Mouse (Mus musculus) liver, embryonic 11.5 days (tissue): Measurements from ENCODE around the gene Slc9a3r1. TPM values are rescaled to one million over a fixed set of nuclear protein-coding genes. Genes with fewer than 3 reads are reported as not detected.

Source experiments
- ATAC-seq: fragments of 200-750 bp; cut with Nextera tagmentation; replicated peaks from 2 replicates; pipeline ENCODE4 v1.8.0; 2017; ENCODE audit warnings: moderate number of reproducible peaks, mild to moderate bottlenecking, moderate TSS enrichment, moderate library complexity; ENCODE audit not compliant: low FRiP score
- DNase-seq: peaks from one replicate; pipeline ENCODE4 v3.0.0-alpha.2; 2017; ENCODE audit warnings: low spot score
- H3K27ac ChIP-seq: fragments of 300-500 bp; sonication (generic); 2 replicates; pipeline ENCODE4 v1.5.1; 2014; ENCODE audit warnings: mild to moderate bottlenecking, low read depth, low read length, control low read depth
- H3K27me3 ChIP-seq: fragments of 300-500 bp; sonication (generic); replicated peaks from 2 replicates; pipeline ENCODE4 v1.6.1; 2014; ENCODE audit warnings: low read length, mixed read lengths; ENCODE audit not compliant: control insufficient read depth, insufficient read depth
- H3K36me3 ChIP-seq: fragments of 300-500 bp; sonication (generic); 2 replicates; pipeline ENCODE4 v1.6.1; 2014; ENCODE audit warnings: mild to moderate bottlenecking, low read length, moderate library complexity, mixed read lengths; ENCODE audit not compliant: control insufficient read depth, insufficient read depth
- H3K4me1 ChIP-seq: fragments of 300-500 bp; sonication (generic); replicated peaks from 2 replicates; pipeline ENCODE4 v1.6.1; 2014; ENCODE audit warnings: low read length, mixed read lengths; ENCODE audit not compliant: control insufficient read depth, insufficient read depth
- H3K4me2 ChIP-seq: fragments of 300-500 bp; sonication (generic); 2 replicates; pipeline ENCODE4 v1.6.1; 2014; ENCODE audit warnings: mild to moderate bottlenecking, control low read depth, moderate library complexity
- H3K4me3 ChIP-seq: fragments of 300-500 bp; sonication (generic); 2 replicates; pipeline ENCODE4 v1.5.1; 2014; ENCODE audit warnings: low read depth, low read length, control low read depth
- H3K9ac ChIP-seq: fragments of 300-500 bp; sonication (generic); 2 replicates; pipeline ENCODE4 v1.6.1; 2014; ENCODE audit warnings: low read depth, low read length, control low read depth
- H3K9me3 ChIP-seq: fragments of 300-500 bp; sonication (generic); 2 replicates; pipeline ENCODE4 v1.6.1; 2016; ENCODE audit warnings: low read length, inconsistent platforms, mixed read lengths; ENCODE audit not compliant: control insufficient read depth
- WGBS: fragments of 180-500 bp; shearing (Covaris S2); extraction: QIAGEN DNeasy Blood & Tissue Kit; methylation state at CpG from one replicate; pipeline ENCODE4 v1.1.7; 2014; 5-methylcytosine and 5-hydroxymethylcytosine counted together
- polyA plus RNA-seq: library from polyadenylated mRNA; unstranded; fragments of >200 nt; fragmentation: Nextera tagmentation; extraction: Ambion mirVana; gene quantifications from 2 replicates; pipeline ENCODE4 v1.2.1, GENCODE M21; 2014

Gene Slc9a3r1
- polyA plus RNA-seq = 117 and 121 TPM in 2 replicates

DNA sequence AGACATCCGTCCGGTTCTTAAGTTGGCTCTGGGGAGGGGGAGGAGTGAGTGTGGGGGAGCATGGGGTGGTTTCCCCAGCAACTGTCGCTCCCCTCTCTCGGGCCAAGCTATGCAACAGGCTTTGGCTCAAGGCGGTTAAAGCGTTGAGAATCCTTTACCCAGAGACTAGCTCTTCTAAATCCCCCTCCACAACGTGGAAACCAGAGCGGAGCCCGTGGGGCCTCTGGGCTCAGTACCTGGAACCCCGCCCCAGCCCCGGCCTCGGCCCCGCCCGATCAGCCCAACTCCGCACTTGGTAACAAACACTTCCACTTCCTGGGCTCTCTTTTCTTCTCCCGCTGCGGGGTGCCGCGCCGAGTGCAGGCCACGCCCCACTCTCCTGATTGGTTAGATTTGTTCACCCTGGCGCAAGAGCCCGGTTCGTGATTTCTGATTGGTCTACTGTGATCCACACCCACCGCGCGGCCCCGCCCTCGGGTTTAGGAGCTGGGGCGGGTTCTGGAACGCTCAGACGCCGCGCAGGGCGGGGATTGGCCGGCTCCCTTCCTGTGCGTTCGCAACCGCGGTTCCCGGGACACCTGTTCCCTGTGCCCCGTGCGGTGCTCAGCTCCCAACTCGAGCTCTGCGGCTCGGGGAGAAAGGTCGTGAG lies at the start of gene Slc9a3r1:
TSS of gene Slc9a3r1 (plus strand) at position 510 of the 649 bp plus-strand sequence.
- peak within 1 kb of the TSS; percentile 80 for H3K4me3 ChIP-seq
- peaks cover 46% of the 10 kb centered on the region for H3K4me1 ChIP-seq
- no peaks in the 10 kb centered on the region for H3K36me3 ChIP-seq
- H3K27me3 ChIP-seq = no peaks in the 10 kb centered on the region
- peak; percentile 99 for DNase-seq
- under 1% methylated on average over 47 of the region's 47 CpGs for WGBS
- H3K9me3 ChIP-seq = no peaks in the 10 kb centered on the region
- peak; percentile 93 for ATAC-seq
- peak within 1 kb of the TSS; percentile 72 for H3K27ac ChIP-seq
- peak within 1 kb of the TSS; percentile 93 for H3K4me2 ChIP-seq
- H3K9ac ChIP-seq = peak within 1 kb of the TSS; percentile 74

DNA sequence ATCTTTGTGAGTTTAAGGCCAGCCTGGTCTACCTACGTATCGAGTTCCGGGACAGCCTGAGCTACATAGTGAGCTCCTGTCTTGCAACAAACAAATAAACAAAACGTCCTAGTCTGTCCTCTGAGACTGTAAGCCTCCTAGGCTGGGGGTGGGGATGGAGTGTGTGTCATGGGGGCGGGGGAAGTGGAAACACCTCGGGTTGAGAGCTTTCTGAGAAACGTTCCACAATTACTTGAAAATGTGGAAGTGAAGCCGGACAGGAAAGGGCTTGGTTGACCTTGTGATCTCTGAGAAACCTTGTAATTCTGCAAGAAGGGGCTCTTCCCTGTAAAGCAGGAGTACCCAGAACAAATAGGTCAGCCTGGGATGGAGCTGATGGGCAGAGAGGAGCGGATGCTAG lies 43.7 kb upstream of the Slc9a3r1 start:
- Histone ChIP-seq H3K27ac (no peak overlapping the region), H3K9me3 (no peaks in the 10 kb centered on the region), H3K27me3 (no peaks in the 10 kb centered on the region), H3K4me3 (no peak overlapping the region), H3K4me2 (no peak overlapping the region), H3K36me3 (no peaks in the 10 kb centered on the region), H3K9ac (no peak overlapping the region), H3K4me1 (no peaks in the 10 kb centered on the region)
- WGBS = 59% methylated on average over 9 of the region's 9 CpGs
- ATAC-seq (no peak), DNase-seq (no peak)

DNA sequence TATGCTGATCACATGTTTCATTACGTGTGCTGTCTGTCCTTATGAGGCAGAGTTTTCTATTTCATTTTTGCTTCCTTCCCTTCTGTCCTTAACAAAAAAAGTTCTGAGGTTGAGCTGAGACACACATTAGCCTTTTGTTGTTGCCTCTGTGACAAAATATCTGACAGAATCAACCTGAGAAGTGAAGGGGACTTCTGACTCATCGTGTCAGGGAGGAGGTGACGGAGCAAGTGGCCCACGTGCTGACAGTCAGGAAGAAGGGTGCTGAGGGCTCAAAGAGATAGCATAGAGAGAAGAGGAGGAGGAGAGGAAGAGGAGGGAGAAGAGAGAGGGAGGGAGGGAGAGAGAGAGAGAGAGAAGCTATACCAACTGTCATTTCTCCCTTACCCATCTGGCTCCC lies 34.7 kb upstream of the Slc9a3r1 start:
- no peak for ATAC-seq
- H3K4me2 ChIP-seq = no peak overlapping the region
- 49% methylated on average over 4 of the region's 4 CpGs for whole genome bisulfite sequencing

DNA sequence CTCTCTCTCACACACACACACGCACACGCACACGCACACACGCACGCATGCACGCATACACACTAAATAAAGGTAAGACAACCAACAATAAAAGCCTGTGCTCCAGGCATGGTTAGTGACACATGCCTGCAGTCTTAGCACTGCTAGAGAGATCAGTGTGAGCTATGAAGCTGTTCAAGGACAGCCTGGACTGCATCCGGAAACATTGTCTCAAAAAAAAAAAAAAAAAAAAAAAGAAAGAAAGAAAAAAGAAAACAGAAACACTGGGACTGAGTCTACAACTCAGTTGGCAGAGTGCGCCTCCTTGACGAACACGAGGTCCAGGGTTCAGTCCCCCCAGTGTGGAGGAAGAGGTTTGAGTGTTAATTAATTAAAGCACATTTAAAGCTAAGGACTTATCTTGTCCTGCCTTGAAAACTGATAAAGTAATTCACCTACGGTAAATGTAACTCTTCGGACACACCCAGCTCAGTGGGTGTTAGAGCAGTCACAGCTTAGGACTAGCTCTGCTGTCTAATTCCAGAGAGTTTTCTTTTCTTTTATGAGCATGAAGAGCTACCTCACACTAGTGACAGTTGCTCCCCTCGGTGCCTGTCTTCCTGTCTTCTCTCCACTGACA lies 33.5 kb upstream of the Slc9a3r1 start:
- Histone ChIP-seq H3K9ac (no peak overlapping the region), H3K27me3 (no peaks in the 10 kb centered on the region), H3K4me3 (no peak overlapping the region), H3K4me1 (no peaks in the 10 kb centered on the region), H3K27ac (no peak overlapping the region), H3K9me3 (no peaks in the 10 kb centered on the region), H3K36me3 (no peaks in the 10 kb centered on the region), H3K4me2 (no peak overlapping the region)
- DNase-seq = no peak
- WGBS = 77% methylated on average over 13 of the region's 13 CpGs
- ATAC-seq = no peak

More for the DNA sequence above, 34.7 kb upstream of the Slc9a3r1 start:
- H3K27me3 ChIP-seq = no peaks in the 10 kb centered on the region
- no peaks in the 10 kb centered on the region for H3K4me1 ChIP-seq
- no peak overlapping the region for H3K9ac ChIP-seq
- no peak overlapping the region for H3K27ac ChIP-seq
- H3K9me3 ChIP-seq = no peaks in the 10 kb centered on the region
- H3K36me3 ChIP-seq = no peaks in the 10 kb centered on the region
- DNase-seq = no peak
- H3K4me3 ChIP-seq = no peak overlapping the region

DNA sequence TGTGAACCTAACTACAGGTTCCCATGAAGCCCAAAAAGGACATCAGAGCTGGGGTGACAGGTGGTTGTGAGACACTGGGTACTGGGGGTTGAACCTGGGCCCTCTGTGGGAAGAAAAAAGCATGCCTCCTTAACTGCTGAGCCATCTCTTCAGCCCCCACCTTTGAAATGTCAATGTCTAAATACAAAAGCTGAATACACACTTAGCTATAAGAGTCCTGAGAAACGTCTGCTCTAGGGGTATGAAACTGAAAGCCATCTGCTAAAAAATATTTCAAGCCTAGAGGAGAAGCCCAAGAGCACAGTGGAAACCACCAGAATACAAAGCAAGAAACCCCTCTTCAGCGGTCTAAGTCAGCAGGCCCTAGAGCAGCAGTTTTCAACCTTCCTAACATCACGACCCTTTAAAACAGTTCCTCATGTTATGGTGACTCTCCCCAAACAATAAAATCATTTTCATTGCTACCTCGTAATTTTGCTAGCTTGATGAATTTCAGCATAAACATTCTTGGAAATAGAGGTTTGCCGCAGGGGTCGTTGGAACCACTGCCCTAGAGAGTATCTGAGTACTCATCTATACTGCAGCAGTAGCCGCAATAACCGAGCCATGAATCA lies 31.3 kb upstream of the Slc9a3r1 start:
- H3K9ac ChIP-seq = no peak overlapping the region
- DNase-seq (no peak), ATAC-seq (no peak)
- no peaks in the 10 kb centered on the region for H3K27me3 ChIP-seq
- no peaks in the 10 kb centered on the region for H3K36me3 ChIP-seq
- H3K4me3 ChIP-seq = no peak overlapping the region
- H3K9me3 ChIP-seq = no peaks in the 10 kb centered on the region
- H3K4me1 ChIP-seq = no peaks in the 10 kb centered on the region
- no peak overlapping the region for H3K27ac ChIP-seq
- no peak overlapping the region for H3K4me2 ChIP-seq
- WGBS = 80% methylated on average over 8 of the region's 8 CpGs

DNA sequence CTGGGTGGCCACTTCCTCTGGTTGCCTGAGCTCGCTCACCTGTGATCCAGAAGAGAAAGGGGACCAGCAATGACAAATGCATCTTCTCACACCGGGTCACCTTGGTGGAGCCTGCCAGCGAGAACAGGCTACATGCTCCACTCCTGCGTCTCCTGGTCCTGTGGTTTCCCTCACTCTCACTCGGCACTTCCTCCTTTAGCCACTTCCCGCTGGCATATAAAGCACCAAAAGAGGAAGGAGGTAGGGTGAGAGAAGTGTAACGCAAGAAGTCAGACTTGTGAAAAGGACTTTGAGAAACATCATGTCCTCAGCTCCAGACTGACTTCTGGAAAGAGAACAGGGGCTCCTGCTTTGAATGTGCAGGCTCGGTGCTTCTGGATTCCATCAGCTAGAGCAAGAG lies 29.3 kb upstream of the Slc9a3r1 start, which contains the start of gene Cd300lf:
TSS of gene Cd300lf (minus strand) at position 193 of the 400 bp plus-strand sequence.
- no peak within 1 kb of the TSS for H3K4me3 ChIP-seq
- ATAC-seq = no peak
- no peak for DNase-seq
- no peaks in the 10 kb centered on the region for H3K9me3 ChIP-seq
- H3K27ac ChIP-seq = no peak within 1 kb of the TSS
- no peaks in the 10 kb centered on the region for H3K4me1 ChIP-seq
- WGBS = 35% methylated on average over 8 of the region's 8 CpGs
- H3K4me2 ChIP-seq = no peak within 1 kb of the TSS; the same call in 1 of the 2 replicates
- no peak within 1 kb of the TSS for H3K9ac ChIP-seq
- H3K27me3 ChIP-seq = no peaks in the 10 kb centered on the region
- H3K36me3 ChIP-seq = no peaks in the 10 kb centered on the region

DNA sequence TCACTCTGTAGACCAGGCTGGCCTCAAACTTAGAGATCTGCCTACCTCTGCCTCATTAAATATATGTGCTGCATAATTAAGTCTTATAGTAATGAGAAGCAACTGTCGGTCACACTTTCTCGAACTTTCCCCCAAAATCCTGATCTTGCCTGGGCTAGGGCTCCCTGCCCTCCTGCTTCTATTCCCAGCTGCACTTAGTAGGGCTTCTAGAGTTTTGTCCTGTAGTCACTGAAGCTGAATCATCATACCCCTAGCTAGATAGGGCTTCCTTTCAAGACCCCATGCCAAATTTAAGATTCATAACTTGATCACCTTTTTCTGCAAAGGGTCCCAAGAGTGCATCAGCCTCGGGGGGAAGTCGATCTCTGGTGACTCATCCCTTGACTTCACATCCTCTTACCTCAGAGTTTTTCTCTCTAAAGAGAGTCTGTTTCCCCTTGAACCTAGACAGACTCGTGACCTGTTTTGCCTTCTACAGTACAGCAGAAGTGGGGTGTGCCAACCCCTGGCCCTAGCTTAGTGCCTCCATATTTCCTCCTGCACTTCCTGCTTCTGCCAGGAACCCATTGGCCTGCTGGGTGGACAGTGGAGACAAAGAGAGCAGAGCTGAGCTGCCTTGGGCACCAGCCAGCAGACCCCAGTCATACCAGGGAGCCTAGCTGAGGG lies 24.4 kb upstream of the Slc9a3r1 start:
- Histone ChIP-seq H3K4me2 (no peak overlapping the region), H3K27ac (no peak overlapping the region), H3K4me3 (no peak overlapping the region), H3K4me1 (no peaks in the 10 kb centered on the region), H3K36me3 (no peaks in the 10 kb centered on the region), H3K27me3 (no peaks in the 10 kb centered on the region), H3K9me3 (no peaks in the 10 kb centered on the region), H3K9ac (no peak overlapping the region)
- no peak for ATAC-seq
- 63% methylated on average over 5 of the region's 5 CpGs for WGBS
- DNase-seq = no peak

DNA sequence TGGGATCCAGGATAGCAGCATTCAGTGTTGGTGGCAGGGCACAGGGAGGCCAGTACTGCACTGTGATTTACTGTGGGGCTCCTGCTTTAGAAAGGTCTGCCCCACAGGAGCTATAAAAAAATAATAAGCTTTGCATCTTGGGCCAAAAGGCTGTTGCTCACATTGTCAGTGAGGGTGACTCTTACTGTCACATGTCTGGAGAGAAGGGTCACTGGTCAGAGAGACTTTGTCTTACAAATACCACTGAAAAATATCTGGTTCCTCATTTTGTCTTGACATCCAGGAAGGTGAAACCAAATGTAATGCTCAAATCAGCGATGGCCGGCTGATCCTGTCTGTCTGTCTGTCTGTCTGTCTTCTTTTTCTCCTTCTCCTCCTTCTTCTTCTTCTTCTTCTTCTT lies 21.2 kb upstream of the Slc9a3r1 start:
- Histone ChIP-seq H3K9me3 (no peaks in the 10 kb centered on the region), H3K4me1 (no peaks in the 10 kb centered on the region), H3K36me3 (no peaks in the 10 kb centered on the region), H3K27ac (no peak overlapping the region), H3K4me2 (no peak overlapping the region), H3K4me3 (no peak overlapping the region), H3K9ac (no peak overlapping the region), H3K27me3 (no peaks in the 10 kb centered on the region)
- WGBS = 43% methylated on average over 2 of the region's 2 CpGs
- DNase-seq (no peak), ATAC-seq (no peak)
